Mouse (Mus musculus): ENCODE data around the gene Foxa2.

- no peak for TF ChIP-seq CTCF (IDR thresholded peaks at IDR 0.05)
- no peak for TF ChIP-seq EP300 (IDR thresholded peaks at IDR 0.05; ENCODE audit: insufficient read depth, low read depth, low read length)
Measured at GRCm38 (mm10) chr2:148046799-148047165, at the start of gene Foxa2.

All from heart, adult 2 months (tissue).